Mouse (Mus musculus): ENCODE measurements around the gene Gm5426.

- TF ChIP-seq EP300 (IDR thresholded peaks at IDR 0.05; ENCODE audit: insufficient read depth, low read depth, low read length) (no peak), POLR2A (IDR thresholded peaks at IDR 0.05; ENCODE audit: insufficient read depth, low read length) (no peak)
Observed at GRCm38 (mm10) chr10:96124290-96124689, 12.1 kb upstream of the Gm5426 start.
